Mouse (Mus musculus): ENCODE measurements around the gene Sbno2.

Gene Sbno2

DNA sequence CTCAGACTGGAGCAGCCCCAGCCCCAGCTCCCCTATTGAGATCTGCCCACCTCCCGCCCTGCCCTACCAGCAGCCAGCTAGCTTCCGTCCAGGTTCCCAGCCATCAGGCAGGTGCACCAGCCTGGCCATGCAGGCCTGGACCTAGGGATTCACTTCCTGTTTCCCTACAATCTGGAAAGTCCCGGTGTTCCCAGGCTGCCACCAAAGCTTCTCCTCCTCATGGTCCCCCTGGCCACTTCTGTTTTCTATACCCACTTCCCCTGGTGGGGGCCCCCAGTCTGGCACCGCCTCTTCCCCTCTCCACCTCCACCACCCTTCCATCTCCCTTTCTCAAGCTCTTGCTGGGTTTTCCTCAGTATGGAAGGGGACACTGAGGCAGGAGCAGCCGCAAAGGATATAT lies at the start of gene Sbno2:
Sbno2 (minus strand) TSS at position 112 of the 400 bp plus-strand sequence.
- DNase-seq (ENCODE audit: extremely low spot score, low read depth, low spot score): no peak

DNA sequence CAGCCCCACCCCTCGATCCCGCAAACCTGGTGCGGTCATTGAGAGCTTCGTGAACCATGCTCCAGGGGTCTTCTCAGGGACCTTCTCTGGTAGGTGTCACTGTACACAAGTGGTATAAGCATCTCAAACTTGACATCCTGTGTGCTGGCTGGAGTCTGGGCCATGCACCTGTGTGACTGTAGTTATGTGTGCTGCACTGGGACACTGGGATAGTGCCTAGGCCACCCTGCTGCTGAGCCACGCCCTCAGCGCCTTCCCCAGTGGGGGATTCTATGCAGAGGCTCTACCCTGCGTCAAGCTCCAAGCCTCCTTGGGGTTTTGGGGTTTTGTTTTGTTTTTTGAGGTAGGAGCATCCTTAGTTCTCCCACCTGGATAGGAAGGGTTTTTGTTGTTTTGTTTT lies 49.0 kb upstream of the Sbno2 start:
- DNase-seq (ENCODE audit: extremely low spot score, low read depth, low spot score): no peak

DNA sequence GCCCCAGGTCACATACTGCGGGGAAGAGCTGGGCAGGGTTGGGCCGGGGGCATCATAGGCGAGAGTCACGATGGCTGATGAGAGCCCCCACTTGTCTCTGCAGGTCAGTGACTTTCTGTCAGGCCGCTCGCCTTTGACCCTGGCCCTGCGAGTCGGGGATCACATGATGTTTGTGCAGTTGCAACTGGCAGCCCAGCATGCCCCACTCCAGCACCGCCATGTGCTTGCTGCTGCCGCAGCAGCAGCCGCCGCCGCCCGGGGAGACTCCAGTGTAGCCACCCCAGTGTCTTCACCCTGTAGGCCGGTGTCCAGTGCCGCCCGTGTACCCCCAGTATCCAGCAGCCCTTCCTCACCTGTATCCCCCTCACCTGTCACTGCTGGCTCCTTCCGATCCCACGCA lies 48.3 kb upstream of the Sbno2 start:
- no peak for DNase-seq (ENCODE audit: extremely low spot score, low read depth, low spot score)

DNA sequence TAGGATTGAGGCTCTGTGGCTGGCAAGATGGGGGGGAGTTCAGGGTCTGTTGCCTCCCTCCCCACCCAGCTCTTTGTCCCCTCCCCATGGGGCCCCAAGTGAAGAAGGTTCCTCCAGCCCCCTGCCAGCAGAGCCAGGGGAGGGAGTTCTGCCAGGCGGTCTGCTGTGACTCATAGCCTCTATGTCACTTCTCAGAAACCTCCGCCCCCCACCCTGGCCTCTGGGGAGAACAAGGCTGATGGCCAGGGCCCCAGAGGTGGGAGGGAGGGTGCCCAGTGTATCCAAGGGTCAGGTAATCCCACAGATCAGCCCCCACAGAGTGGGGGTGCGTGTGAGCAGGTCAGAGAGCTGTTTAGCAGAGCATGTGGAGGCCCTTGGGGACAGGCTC lies 47.5 kb upstream of the Sbno2 start:
- no peak for DNase-seq (ENCODE audit: extremely low spot score, low read depth, low spot score)

GRCm38 (mm10) chr10:80152071-80152872 lies 46.9 kb upstream of the Sbno2 start:
- DNase-seq (ENCODE audit: extremely low spot score, low read depth, low spot score): no peak

DNA sequence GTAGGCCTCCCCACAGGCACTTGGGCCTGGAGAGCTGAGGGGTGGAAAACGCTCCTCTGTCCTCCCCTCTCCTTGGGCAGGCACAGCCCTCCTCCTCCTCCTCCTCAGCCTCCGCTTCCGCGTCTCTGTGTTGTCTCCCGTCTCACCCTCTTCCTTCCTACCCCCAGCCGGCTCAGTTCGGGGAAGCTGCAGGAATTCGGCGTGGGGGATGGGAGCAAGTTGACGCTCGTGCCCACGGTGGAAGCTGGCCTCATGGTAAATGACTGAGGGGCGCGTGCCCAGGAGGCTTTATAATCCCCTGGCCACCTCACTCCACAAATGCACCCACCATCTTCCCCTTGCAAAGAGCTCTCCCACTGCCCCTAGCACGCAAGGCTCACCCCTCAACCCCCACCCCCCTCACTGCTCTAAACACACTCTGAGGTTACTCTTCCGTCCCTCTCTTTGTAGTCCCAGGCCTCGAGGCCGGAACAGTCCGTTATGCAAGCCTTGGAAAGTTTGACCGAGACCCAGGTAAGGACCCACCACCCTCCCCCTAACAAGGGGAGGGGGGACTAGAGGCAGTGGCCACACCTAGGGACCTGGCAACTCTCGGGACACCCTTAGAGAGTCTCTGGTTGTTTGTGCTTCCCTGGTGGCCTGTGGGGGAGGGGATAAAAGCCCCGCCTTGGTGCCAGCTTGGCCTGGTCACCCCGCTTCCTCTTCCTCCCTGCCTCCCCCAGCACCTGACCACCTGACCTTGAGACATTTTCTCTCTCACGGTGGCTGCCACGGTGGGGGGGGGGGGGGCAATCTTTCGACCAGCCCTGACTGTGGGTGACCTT lies 46.1 kb upstream of the Sbno2 start:
- DNase-seq (ENCODE audit: extremely low spot score, low read depth, low spot score): no peak

DNA sequence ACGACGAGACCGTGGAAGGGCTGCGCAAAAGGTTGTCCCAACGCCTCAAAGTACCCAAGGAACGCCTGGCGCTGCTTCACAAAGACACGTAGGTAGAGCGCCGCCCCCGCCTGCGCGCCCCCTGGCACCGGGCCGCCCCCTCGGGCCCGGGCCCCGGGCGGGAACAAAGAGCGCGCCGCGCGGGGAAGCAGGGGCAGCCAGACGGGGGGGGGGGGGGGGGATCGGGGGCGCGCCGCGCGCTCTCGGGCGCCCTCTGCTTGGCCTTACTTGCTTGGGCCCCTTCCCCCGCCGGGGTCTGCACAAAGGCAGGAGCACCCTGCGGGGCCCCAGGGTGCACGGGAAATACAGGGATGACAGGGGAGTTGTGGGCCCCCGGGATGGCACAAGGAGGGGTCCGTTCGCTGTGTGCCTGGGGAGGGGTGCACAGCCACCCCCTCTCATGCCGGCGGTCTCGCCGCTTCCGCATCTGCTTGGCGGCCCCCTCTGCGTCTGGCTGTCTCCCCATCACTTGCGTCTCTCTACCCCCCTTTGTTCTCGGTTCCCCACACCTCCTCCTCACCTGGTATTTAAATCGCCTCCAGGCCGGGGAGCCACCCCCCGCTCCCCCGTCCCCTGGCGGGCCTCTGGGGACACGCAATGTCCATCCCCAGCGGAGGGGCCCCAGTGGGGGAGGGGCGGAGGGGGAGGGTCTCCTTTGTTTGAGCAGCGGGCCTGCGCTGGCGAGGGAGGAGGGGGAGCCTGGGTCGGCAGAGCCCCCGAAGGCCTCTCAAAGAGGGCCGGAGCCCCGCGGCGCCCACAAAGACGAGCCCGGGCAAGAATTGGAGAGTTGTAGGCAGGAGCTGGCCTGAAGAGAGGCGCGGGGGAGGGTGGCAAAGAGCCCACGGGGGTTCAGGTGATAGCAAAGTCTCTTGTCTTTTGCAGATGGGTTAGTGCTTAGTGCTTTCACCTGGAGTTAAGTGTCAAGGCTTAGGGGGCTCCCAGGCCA lies 45.1 kb upstream of the Sbno2 start:
- no peak for DNase-seq (ENCODE audit: extremely low spot score, low read depth, low spot score)

GRCm38 (mm10) chr10:80149291-80150225 lies 44.2 kb upstream of the Sbno2 start:
- no peak for DNase-seq (ENCODE audit: extremely low spot score, low read depth, low spot score)

DNA sequence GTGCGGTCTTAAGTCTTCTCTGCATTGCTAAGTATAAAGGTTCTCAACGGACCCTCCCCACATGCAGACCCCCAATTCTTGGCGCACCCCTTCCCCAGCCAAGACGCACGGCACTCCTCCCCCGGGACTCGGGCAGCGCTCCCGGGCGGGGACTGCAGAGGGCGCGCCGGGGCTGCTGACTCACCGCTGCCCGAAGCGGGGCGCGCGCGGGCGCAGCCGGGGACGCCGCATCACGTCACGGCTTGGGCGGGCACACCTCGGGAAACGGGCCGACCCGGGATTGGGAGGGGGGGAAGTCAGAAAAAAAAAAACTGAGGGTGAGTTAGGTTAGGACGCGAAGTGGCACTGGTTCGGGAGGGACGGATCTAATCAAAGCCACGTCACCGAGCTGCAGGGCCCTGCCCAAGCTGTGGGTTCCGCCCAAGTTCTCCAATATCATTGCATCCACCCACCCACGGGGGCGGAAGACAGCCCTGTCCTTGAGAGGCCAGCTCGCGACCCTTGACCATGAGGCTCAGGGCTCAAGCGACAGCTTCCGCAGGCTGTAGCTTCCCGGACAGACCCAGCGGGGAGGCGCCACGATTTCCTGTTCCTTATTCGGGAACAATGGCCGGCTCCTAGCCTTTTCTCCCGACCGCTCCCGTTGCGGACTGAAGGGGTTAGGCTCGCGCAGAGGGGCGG lies 43.4 kb upstream of the Sbno2 start:
- DNase-seq (ENCODE audit: extremely low spot score, low read depth, low spot score): no peak

DNA sequence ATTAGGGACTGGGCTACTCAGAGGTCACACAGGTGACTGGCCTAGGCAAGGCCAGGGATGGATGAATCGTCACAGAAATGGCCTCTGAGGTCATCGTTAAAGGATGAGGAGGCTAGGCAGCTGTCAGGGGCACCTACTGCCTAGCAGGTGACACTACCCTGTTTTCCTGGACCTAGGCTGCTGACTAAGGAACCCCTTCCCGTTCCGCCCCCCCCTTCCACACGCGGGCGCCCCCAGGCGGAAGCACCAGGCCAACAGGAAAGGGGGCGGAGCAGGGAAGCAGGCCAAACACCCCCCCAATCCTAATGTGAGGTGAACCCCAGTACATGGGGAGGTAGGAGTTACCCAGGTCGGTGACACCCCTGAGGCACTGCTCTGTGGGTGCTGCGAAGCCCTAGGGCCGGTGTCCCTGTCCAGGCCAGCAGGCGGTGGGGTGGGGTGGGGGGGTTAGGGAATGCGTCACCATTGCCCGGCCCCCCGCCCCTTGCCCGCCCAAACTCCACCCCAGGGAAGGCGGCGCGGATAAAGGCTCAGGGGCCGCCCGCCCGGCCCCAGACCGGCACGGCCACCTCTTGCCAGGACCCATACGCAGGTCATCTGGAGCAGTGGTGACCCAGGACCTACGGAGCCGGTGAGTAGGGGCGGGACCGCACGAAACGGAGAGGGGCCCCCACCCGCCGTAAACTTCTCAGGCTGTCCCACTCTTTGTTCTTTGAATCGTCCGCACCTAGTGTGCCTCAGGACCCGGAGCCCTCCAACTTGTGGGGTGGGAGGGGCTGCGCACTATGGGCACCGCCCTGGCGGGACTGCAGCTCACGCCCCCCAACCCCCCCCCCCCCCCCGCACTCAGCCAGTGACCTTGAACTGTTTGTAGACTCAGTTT lies 42.6 kb upstream of the Sbno2 start, which contains the start of gene Midn:
Midn (plus strand) TSS at position 554 of the 883 bp plus-strand sequence.
- DNase-seq (ENCODE audit: extremely low spot score, low read depth, low spot score): no peak

GRCm38 (mm10) chr10:80147146-80147718 lies 41.9 kb upstream of the Sbno2 start:
- DNase-seq (ENCODE audit: extremely low spot score, low read depth, low spot score): no peak

- DNase-seq (ENCODE audit: extremely low spot score, low read depth, low spot score): no peak
These were observed 41.2 kb upstream of the Sbno2 start for GRCm38 (mm10) chr10:80146568-80147011.

DNA sequence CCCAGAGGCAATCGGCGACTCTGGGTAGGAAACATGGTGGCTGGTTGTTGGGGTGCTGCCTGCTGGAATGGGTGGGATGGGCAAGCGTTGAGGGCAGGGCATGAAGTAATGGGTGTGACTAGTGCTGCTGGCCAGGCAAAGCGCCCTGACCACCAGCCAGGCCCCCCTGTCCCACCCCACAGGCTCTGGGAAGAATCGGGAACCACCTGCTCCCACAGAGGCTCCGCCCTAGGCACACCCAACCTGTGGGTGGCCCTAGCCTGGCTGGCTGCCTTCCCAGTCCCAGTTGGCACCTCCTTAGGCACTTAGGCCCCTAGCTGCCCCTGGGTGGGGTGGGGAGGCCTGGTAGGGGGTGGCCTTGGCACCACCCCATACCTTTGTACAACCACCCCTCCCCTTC lies 40.5 kb upstream of the Sbno2 start:
- DNase-seq (ENCODE audit: extremely low spot score, low read depth, low spot score): no peak

GRCm38 (mm10) chr10:80144864-80145838 lies 39.8 kb upstream of the Sbno2 start:
- no peak for DNase-seq (ENCODE audit: extremely low spot score, low read depth, low spot score)

DNA sequence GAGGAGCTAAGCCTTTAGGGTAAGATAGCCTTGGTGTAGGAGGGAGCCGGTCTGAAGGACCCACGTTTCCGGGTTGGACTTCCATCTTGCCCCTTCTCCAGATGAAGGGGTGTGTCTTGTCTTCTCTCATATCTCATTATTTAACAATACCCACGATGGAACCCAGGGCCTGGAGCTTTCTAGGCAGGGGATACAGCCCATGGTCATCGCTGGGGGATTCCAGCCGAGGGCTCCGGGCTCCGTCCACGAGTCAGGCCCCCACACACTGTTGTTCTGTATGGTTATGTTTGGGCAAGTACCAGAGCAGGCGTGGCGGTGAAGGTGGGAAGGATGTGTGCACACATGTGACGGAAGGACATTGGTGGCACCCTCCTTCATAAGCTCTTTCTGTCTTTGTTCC lies 38.8 kb upstream of the Sbno2 start:
- DNase-seq (ENCODE audit: extremely low spot score, low read depth, low spot score): no peak

- DNase-seq (ENCODE audit: extremely low spot score, low read depth, low spot score): no peak
These were observed 38.3 kb upstream of the Sbno2 start for GRCm38 (mm10) chr10:80143664-80144063.

DNA sequence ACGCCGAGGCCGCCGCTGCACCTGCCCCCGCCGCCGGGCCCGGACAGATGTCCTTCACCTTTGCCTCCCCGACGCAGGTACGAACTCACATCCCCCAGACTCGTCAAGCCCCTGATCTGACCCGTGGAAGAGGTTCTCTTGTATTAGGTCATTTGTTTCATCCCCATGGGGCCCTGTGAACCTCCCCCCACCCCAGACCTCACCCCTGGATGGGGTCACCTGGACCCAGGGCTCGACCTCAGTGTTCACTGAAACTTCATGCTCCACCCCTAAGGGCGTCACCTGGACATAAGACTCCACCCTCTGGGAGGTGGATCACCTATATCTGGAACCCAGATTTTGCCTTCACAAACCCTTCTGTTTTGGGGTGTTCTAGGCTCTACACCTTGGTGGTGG lies 37.2 kb upstream of the Sbno2 start:
- no peak for DNase-seq (ENCODE audit: extremely low spot score, low read depth, low spot score)

Measured in hindlimb bud, embryonic 11.5 days (tissue).